Mouse (Mus musculus) forelimb bud, embryonic 11.5 days (tissue): ENCODE data around the gene Nampt.
A peak's percentile ranks its signal among the peaks of the same experiment; 100 is the strongest.

Experiments
- DNase-seq: peaks from one replicate; pipeline ENCODE4 v3.0.0-alpha.2; 2012; ENCODE audit warnings: low read depth, low spot score

The Nampt gene

GRCm38 (mm10) chr12:32819416-32819815 is at the start of gene Nampt:
TSS of gene Nampt (plus strand) at chr12:32819545.
- DNase-seq: peak; percentile 83

- no peak for DNase-seq
Measured at GRCm38 (mm10) chr12:32770766-32771165, 48.6 kb upstream of the Nampt start.

- DNase-seq: no peak
Measured at GRCm38 (mm10) chr12:32774592-32774991, 44.8 kb upstream of the Nampt start.

GRCm38 (mm10) chr12:32789092-32789491 is 30.3 kb upstream of the Nampt start:
- DNase-seq: no peak

- DNase-seq: no peak
Measured at GRCm38 (mm10) chr12:32795765-32796471, 23.4 kb upstream of the Nampt start.

GRCm38 (mm10) chr12:32797438-32797837 is 21.9 kb upstream of the Nampt start:
- DNase-seq: no peak

GRCm38 (mm10) chr12:32801078-32801477 is 18.3 kb upstream of the Nampt start:
- no peak for DNase-seq

- no peak for DNase-seq
Measured at GRCm38 (mm10) chr12:32805559-32805958, 13.8 kb upstream of the Nampt start.

- DNase-seq: peak; percentile 97
Measured at GRCm38 (mm10) chr12:32819823-32820605, 669 bp downstream of the Nampt start.

GRCm38 (mm10) chr12:32820688-32821503 is 1.6 kb downstream of the Nampt start:
- DNase-seq: peak; percentile 33

- no peak for DNase-seq
Measured at GRCm38 (mm10) chr12:32821504-32822011, 2.2 kb downstream of the Nampt start.

- no peak for DNase-seq
Measured at GRCm38 (mm10) chr12:32822066-32822465, 2.7 kb downstream of the Nampt start.

- DNase-seq: no peak
Measured at GRCm38 (mm10) chr12:32824586-32824985, 5.2 kb downstream of the Nampt start.

GRCm38 (mm10) chr12:32826971-32827370 is 7.6 kb downstream of the Nampt start:
- peak; percentile 34 for DNase-seq

GRCm38 (mm10) chr12:32828137-32828760 is 8.9 kb downstream of the Nampt start:
- DNase-seq: no peak

GRCm38 (mm10) chr12:32829321-32830090 is 10.2 kb downstream of the Nampt start:
- no peak for DNase-seq

GRCm38 (mm10) chr12:32832076-32832475 is 12.7 kb downstream of the Nampt start:
- no peak for DNase-seq

- no peak for DNase-seq
Measured at GRCm38 (mm10) chr12:32834781-32835180, 15.4 kb downstream of the Nampt start.

- no peak for DNase-seq
Measured at GRCm38 (mm10) chr12:32835235-32835634, 15.9 kb downstream of the Nampt start.

GRCm38 (mm10) chr12:32838406-32838805 is 19.1 kb downstream of the Nampt start:
- DNase-seq: no peak

- DNase-seq: no peak
Measured at GRCm38 (mm10) chr12:32838954-32839353, 19.6 kb downstream of the Nampt start.
